Mouse (Mus musculus) natural killer cell, adult 2 months (primary cell): ENCODE results near the gene Arrb1.

Experiments
- DNase-seq, 2 experiments: peaks; one replicate each; pipeline ENCODE4 v3.0.0; 2022; ENCODE audit warnings: low spot score in 2 of 2

Arrb1 gene

GRCm38 (mm10) chr7:99579491-99580190, 44.4 kb downstream of the Arrb1 start:
- no peak for DNase-seq

- no peak for DNase-seq
Observed at GRCm38 (mm10) chr7:99580247-99580646, 45.0 kb downstream of the Arrb1 start.

GRCm38 (mm10) chr7:99582306-99582705, 47.0 kb downstream of the Arrb1 start:
- DNase-seq: no peak

GRCm38 (mm10) chr7:99582867-99583266, 47.6 kb downstream of the Arrb1 start:
- no peak for DNase-seq

- no peak for DNase-seq
Observed at GRCm38 (mm10) chr7:99583625-99584024, 48.4 kb downstream of the Arrb1 start.

GRCm38 (mm10) chr7:99585976-99586375, 50.7 kb downstream of the Arrb1 start:
- no peak for DNase-seq

- DNase-seq: peak; percentile 53 to 64
Observed at GRCm38 (mm10) chr7:99590064-99590463, 54.8 kb downstream of the Arrb1 start.

GRCm38 (mm10) chr7:99590646-99591045, 55.4 kb downstream of the Arrb1 start:
- DNase-seq: no peak

- DNase-seq: no peak
Observed at GRCm38 (mm10) chr7:99592669-99593068, 57.4 kb downstream of the Arrb1 start.

GRCm38 (mm10) chr7:99593868-99594803, 58.9 kb downstream of the Arrb1 start:
- no peak for DNase-seq

- no peak for DNase-seq
Observed at GRCm38 (mm10) chr7:99598722-99599121, 63.5 kb downstream of the Arrb1 start.

- no peak for DNase-seq
Observed at GRCm38 (mm10) chr7:99603875-99604662, 68.8 kb downstream of the Arrb1 start.

GRCm38 (mm10) chr7:99605058-99605457, 69.8 kb downstream of the Arrb1 start:
- no peak for DNase-seq

GRCm38 (mm10) chr7:99606303-99606702, 71.0 kb downstream of the Arrb1 start:
- peak in 1 of 2 experiments; percentile 15 for DNase-seq

GRCm38 (mm10) chr7:99606766-99607165, 71.5 kb downstream of the Arrb1 start:
- no peak for DNase-seq

GRCm38 (mm10) chr7:99607632-99608031, 72.4 kb downstream of the Arrb1 start:
- no peak for DNase-seq

- no peak for DNase-seq
Observed at GRCm38 (mm10) chr7:99618264-99618663, 83.0 kb downstream of the Arrb1 start.

GRCm38 (mm10) chr7:99618860-99619259, 83.6 kb downstream of the Arrb1 start:
- peak in 1 of 2 experiments; percentile 28 for DNase-seq

GRCm38 (mm10) chr7:99625722-99626375, 90.6 kb downstream of the Arrb1 start:
- DNase-seq: peak; percentile 69 to 76

GRCm38 (mm10) chr7:99626376-99627270, 91.4 kb downstream of the Arrb1 start, which contains the start of gene Tpbgl:
Gene Tpbgl, minus strand, starts transcription at chr7:99627103.
- DNase-seq: peak in 1 of 2 experiments; percentile 13
